Mouse (Mus musculus): ENCODE data around the gene Npb. TPM values are rescaled to one million over a fixed set of nuclear protein-coding genes. Genes with fewer than 3 reads are reported as not detected.
A peak's percentile ranks its signal among the peaks of the same experiment; 100 is the strongest.
"Not testable (repeated sequence)": the region's sequence is repeated elsewhere in the genome, so short reads cannot be mapped to it uniquely, and the experiment has no call there.

Gene Npb
- total RNA-seq (2021): 1 to 10 TPM; 1.0 to 1.3 TPM
- long read RNA-seq, experiment 1, partial matches to known transcripts: 0 of 1 reads
- long read RNA-seq, experiment 1, other reads (novel, unspliced or antisense): 0 of 1 reads
- long read RNA-seq, experiment 2: 0 reads

DNA sequence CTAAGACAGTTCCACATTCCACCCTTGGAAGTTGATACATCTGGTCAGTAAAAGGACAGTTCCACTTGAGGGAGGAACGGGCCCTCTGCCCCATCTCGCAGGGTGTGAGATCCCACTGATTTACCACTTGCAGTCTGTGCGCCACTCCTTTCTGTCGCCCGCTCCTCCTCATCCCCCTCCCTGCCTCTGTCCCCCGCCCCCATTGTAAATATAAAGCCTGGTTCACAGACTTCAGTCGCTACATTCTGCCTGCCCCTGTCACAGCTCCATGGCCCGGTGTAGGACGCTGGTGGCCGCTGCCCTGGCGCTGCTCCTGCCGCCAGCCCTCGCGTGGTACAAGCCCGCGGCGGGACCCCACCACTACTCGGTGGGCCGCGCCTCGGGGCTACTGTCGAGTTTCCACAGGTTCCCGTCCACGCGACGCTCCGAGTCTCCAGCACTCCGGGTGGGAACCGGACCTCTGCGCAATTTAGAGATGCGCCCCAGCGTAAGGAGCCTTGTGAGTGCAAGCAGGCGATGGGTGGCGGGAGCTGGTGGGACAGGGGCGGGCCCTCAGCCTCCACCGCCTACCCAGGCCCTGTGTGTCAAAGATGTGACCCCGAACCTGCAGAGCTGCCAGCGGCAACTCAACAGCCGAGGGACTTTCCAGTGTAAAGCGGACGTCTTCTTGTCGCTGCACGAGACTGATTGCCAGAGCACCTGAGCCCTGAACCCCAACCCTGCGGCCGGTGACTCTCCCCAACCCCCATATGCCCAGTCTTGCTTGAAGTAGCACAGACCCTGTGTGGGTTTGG, at the start of gene Npb:
Gene Npb (plus strand): TSS at position 237 of the 794 bp plus-strand sequence.
- DNase-seq: no peak

- DNase-seq: not testable (repeated sequence)
Measured at GRCm38 (mm10) chr11:120558843-120559242, 49.4 kb upstream of the Npb start.

DNA sequence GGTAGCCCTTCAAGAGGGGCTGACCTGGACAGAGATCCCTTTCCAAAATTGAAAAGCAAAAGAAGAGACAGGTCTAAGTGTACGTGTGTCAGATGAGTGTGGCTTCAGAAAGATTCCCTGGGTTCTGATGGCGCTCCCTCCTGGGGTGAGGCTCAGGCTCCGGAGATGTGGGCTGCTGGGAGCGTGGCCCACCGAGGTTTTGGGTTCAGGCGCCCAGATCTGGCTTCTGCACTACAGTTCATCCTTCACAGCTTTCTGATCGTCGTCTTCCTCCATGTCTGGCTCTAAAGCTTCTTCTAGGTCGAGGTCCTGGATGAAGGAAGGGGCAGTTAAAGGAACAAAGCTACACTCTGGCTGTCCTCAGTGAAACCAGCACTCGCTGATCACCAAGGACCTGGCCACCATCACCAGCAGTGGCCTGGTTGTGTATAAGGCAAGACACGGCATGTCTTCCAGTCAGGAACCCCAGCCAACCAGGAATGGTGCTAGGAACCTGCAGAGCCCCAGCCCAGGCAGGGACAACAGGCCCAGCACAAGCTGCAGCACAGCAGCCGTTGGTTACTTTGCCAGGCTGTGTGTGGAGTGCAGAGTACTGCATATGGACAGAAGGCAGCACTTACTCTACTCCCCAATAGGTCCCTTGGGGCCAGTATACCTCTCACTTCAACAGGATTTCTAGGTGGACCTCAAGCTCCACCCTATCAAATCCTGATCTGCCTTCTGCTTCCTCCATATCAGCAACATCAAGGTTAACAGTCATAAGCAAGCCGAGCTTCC, 47.1 kb upstream of the Npb start:
- DNase-seq: no peak

DNA sequence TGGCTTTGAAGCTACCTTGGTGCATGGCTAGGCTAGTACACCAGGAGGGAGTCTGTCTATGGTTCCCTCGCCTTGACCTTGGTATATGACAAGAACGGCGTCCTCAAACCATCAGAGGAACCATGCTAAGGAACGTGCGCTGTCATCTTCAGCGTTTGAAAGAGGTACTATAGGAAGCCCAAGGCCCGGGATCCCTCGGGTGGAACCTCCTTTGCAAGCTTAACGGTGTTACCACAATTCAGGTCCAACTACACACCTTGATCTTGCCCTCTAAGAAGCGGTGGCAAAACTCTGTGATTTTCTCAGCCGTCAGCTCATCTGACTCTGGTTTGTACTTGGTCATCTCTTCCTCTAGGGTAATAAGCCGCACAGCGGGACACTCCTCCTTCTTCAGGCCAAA, 45.3 kb upstream of the Npb start:
- DNase-seq: no peak

- no peak for DNase-seq
Measured at GRCm38 (mm10) chr11:120565114-120565513, 43.2 kb upstream of the Npb start.

DNA sequence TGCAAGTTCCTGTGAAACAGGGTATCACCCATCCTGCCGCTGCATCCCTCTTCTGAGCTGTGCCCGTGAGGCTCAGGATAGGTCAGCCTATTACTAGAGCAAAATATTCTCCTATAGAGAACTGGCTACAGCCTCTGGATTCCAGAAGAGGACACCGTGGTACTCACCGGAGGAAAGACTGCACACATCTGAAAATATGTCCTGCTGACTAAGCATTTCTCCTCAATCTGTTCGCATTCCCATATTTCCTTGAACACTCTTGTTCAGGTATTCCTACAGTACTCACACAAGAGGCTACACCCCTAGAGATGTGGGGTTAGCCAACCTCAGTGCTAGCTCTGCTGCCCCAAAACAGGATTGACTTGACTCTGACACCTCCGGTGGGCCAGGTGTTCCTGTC, 40.0 kb upstream of the Npb start:
- DNase-seq: no peak

GRCm38 (mm10) chr11:120571122-120571521, 37.2 kb upstream of the Npb start:
- DNase-seq: no peak

GRCm38 (mm10) chr11:120571754-120572416, 36.4 kb upstream of the Npb start:
- no peak for DNase-seq

DNA sequence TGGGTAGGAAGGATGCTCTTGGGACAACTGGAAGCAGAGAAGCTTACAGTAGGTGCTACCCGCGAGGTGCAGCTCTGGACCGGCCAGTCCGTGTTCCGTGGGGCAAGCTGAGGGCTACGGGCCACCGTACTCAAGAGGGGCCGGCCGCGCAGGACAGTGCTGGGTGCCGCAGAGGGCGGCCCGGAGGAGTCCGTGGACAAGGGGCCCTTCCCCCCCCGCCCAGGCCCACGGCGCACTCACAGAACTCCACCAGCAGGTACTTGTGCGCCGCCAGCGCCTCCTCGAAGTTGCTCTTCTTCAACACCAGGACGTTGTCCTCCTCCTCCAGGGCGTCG, 35.9 kb upstream of the Npb start:
- no peak for DNase-seq

GRCm38 (mm10) chr11:120572752-120573584, 35.3 kb upstream of the Npb start, which contains the start of gene P4hb:
TSS of gene P4hb (minus strand) at chr11:120573253.
- peak; percentile 100 for DNase-seq

GRCm38 (mm10) chr11:120573585-120574277, 34.5 kb upstream of the Npb start:
- DNase-seq: peak; percentile 22

DNA sequence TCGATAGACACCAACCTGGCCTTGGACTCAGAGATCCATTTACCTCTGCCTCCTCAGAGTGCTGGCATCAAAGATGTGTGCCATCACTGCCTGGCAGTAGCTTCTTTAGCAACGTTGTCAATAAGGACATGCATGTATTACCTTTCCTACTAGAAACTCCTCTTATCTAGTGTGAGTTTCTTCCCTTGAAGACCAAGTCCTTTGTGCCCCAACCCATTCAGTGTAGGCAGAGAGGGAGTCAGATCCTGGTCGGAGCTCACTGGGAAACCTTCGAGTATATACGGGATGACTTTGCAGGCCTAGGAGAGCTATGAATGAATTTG, 34.0 kb upstream of the Npb start:
- DNase-seq: no peak

DNA sequence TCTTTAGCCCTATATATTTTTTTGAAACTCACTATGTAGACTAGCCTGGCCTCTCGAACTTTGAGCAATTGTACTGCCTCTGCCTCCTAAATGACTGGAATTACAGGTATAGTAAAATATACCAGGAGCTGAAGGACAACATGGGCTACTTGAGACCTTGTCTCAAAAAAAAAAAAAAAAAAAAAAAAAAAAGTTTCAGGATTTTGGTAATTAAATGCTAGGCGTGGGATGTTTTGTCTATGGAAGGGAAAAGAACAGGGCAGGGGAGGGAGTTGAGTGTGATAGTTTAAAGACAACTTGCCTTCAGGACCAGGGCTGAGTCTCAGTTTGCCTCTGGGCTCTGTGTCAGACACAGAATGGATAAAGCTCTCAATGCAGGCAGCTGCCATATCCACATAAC, 33.2 kb upstream of the Npb start:
- no peak for DNase-seq

- no peak for DNase-seq
Measured at GRCm38 (mm10) chr11:120575940-120576339, 32.3 kb upstream of the Npb start.

GRCm38 (mm10) chr11:120576365-120576981, 31.8 kb upstream of the Npb start:
- peak; percentile 11 for DNase-seq

DNA sequence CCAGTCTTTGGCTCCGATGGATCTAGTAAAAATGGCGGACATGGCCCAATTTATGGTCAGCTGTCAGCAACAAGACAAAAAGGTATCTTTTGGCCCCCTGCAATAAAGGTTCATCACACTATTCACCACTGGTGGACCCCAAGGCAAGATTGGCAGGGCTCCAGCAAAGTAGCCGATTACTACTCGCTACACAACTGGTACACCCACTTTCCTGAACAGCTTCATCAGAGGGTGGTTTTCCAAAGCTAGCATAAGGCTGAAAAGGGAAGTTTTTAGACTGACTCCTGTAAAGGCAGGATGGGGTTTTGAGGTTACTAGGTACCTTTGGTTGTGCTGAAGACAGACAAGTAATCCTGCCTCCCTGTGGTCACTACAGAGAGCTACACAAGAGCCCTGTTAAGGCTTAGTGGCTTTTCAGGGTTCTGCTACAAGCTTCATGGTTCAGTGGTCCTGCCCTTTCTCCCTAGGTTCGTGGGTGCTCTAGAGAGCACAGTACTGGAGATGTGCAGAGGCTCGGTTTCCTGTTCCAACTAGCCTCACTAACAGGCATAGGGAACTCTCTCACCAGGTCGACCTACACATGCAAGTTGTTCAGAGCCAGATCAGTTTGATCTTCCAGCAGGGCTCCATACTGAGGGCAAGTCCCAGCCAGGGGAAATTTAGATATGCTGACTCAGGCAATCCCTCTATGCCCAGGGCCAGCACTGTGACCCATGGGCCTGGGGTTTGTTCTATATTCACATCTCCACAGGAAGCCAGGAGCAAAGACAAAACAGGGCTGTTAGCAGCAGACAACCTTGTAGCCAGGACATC, 30.9 kb upstream of the Npb start:
- DNase-seq: peak; percentile 20

GRCm38 (mm10) chr11:120578024-120578693, 30.1 kb upstream of the Npb start:
- peak; percentile 22 for DNase-seq

DNA sequence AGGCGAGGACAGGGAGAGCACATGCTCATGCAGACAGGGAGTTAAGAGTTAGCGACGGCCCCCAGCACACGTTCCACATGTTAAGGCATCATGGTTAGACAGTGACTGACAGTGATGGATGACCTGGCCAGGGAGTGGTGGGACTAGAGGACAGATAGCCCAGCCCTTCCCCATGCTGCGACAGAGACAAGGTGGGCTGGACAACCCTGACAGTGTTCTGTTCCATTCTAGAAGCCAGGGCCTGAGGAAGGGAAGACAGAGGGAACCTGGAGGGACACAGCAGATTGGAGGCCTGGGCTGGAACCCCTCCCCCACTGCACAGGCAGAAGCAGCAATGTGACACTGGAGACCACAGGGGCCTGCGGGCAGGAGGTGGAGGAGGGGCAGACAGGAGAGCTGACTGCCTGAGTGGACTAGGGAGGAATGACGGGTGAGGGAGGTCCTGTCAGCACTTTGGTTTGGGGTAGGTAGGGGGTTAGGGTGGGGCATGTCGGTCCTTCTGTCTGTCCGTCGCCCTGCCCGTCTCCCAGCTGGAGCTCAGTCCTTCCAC, 29.5 kb upstream of the Npb start:
- DNase-seq: peak; percentile 12
